Mouse (Mus musculus) lung, adult 2 months (tissue): ENCODE measurements around the gene Gpsm1.

ENCODE experiments used
- CTCF ChIP-seq: fragments of 200-500 bp; IDR thresholded peaks from 2 replicates; pipeline ENCODE4 v1.5.1; 2011; ENCODE audit warnings: mild to moderate bottlenecking, low read length, control low read depth; ENCODE audit not compliant: insufficient read depth
- POLR2A ChIP-seq: fragments of 200-500 bp; IDR thresholded peaks from 2 replicates; pipeline ENCODE4 v1.6.1; 2011; ENCODE audit warnings: low read depth, mild to moderate bottlenecking, control low read depth, low read length, borderline replicate concordance; ENCODE audit errors: extremely low read depth

DNA sequence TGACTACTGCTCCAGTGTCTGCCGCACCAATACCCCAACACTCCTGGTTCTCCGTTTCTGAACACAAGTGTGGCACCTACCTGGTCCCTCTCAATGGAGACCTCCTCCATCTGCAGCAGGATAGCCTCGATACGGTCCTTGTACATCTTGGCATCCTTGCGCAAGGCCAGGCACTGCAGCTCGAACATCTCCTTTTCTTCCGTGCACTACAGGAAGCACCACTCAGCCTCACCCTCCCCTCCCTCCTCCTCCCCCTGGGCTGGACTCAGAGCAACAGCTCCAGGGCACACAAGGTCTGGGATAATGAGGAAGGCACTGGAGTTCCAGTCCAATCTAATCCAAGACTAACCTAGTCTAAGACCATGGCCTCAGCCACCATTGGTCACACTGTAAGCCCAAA is 41.4 kb downstream of the Gpsm1 start:
- TF ChIP-seq POLR2A (peak; percentile 72; the same call in 1 of the 2 replicates), CTCF (no peak)
